Mouse (Mus musculus): ENCODE data around the gene Sec1.

- no peak for TF ChIP-seq MAFK (IDR thresholded peaks at IDR 0.05; ENCODE audit: insufficient read depth, low read depth, low read length)
- no peak for TF ChIP-seq ZC3H11A (IDR thresholded peaks at IDR 0.05; ENCODE audit: borderline replicate concordance, low read depth, low read length)
- TF ChIP-seq HCFC1 (IDR thresholded peaks at IDR 0.05; ENCODE audit: borderline replicate concordance, insufficient read depth, low read length), result no peak
- TF ChIP-seq ZNF384 (IDR thresholded peaks at IDR 0.05; ENCODE audit: low read depth, low read length), result no peak
These were observed at the start of gene Sec1 for GRCm38 (mm10) chr7:45693921-45694591.
